12 mouse cellular contexts compared by ENCODE assay signal in genomic region chr11:79523560-79524309, GRCm38 (mm10). TPM values are rescaled to one million over a fixed set of nuclear protein-coding genes. Genes with fewer than 3 reads are reported as not detected.
DNase-seq lines count a peak whose midpoint lies in the region; ATAC-seq and TF ChIP-seq lines count a peak whose summit lies in the region.
"Had no signal": no experiment of that assay in that cellular context is flagged by ENCODE, and none has a peak within 500 bp of the region (broad histone marks: within the 10 kb centered on the region; RNA-seq: fewer than 3 reads in every experiment).

Gene Evi2b, minus strand, starts transcription at chr11:79523762.

- no peak within 1 kb of the TSS for H3K27ac ChIP-seq in kidney, postnatal 0 days
- peak within 1 kb of the TSS; percentile 59 for H3K27ac ChIP-seq in liver, embryonic 15.5 days (replicated peaks)
- peak within 1 kb of the TSS; percentile 70 for H3K27ac ChIP-seq in thymus, adult 2 months (ENCODE audit: control insufficient read depth, insufficient read depth, low read length)
- no peak within 1 kb of the TSS for H3K27ac ChIP-seq in forebrain, embryonic 11.5 days (ENCODE audit: low read depth, low read length)
- H3K27ac ChIP-seq: forebrain, embryonic 10.5 days; limb, embryonic 10.5 days had no signal

- 0 out of 2 replicates have a peak, but pooled peaks have one; percentile 39 for TF ChIP-seq POLR2A in thymus, adult 2 months (IDR thresholded peaks at IDR 0.05; ENCODE audit: control insufficient read depth, extremely low read depth, insufficient read depth, low read length, poor library complexity)

- no peak within 1 kb of the TSS for H3K9ac ChIP-seq in kidney, postnatal 0 days (ENCODE audit: low read depth, low read length)
- H3K9ac ChIP-seq in liver, embryonic 15.5 days = no peak within 1 kb of the TSS
- no peak within 1 kb of the TSS for H3K9ac ChIP-seq in forebrain, embryonic 11.5 days (ENCODE audit: low read length)

- ATAC-seq in kidney, postnatal 0 days (replicated peaks; ENCODE audit: low FRiP score, low read depth) = no peak
- peak; percentile 28 for ATAC-seq in activated CD4-positive, CD25-positive, alpha-beta regulatory T cell, adult 4 months
- no peak for ATAC-seq in liver, embryonic 15.5 days (ENCODE audit: insufficient read depth)
- ATAC-seq in forebrain, embryonic 11.5 days (replicated peaks; ENCODE audit: low FRiP score) = no peak
- ATAC-seq: Patski had no signal

- WGBS in kidney, postnatal 0 days = 37% methylated on average over 10 of the region's 10 CpGs
- WGBS in liver, embryonic 15.5 days (ENCODE audit: insufficient replicate concordance) = 8% methylated on average over 10 of the region's 10 CpGs
- WGBS in thymus, adult 2 months = 2% methylated on average over 10 of the region's 10 CpGs
- WGBS in forebrain, embryonic 11.5 days = 89% methylated on average over 10 of the region's 10 CpGs

- H3K4me2 ChIP-seq in kidney, postnatal 0 days (ENCODE audit: low read length) = no peak within 1 kb of the TSS
- H3K4me2 ChIP-seq in liver, embryonic 15.5 days = peak within 1 kb of the TSS; percentile 46
- H3K4me2 ChIP-seq in forebrain, embryonic 11.5 days (ENCODE audit: low read depth, low read length, severe bottlenecking) = no peak within 1 kb of the TSS

- H3K4me1 ChIP-seq in kidney, postnatal 0 days (replicated peaks; ENCODE audit: insufficient read depth, low read length) = 0 out of 2 replicates have a peak, but pooled peaks cover 4% of the 10 kb centered on the region
- peaks cover 28% of the 10 kb centered on the region for H3K4me1 ChIP-seq in liver, embryonic 15.5 days (replicated peaks)
- peaks cover 30% of the 10 kb centered on the region for H3K4me1 ChIP-seq in thymus, adult 2 months (replicated peaks; ENCODE audit: control insufficient read depth, insufficient read depth, low read length)
- H3K4me1 ChIP-seq in forebrain, embryonic 11.5 days (replicated peaks; ENCODE audit: control insufficient read depth, insufficient read depth, low read length) = no peaks in the 10 kb centered on the region
- H3K4me1 ChIP-seq: forebrain, embryonic 10.5 days; limb, embryonic 10.5 days had no signal

- H3K4me3 ChIP-seq in kidney, postnatal 0 days (replicated peaks; ENCODE audit: low read depth, low read length) = no peak within 1 kb of the TSS
- peak within 1 kb of the TSS; percentile 35 for H3K4me3 ChIP-seq in liver, embryonic 15.5 days (replicated peaks)
- H3K4me3 ChIP-seq in thymus, adult 2 months (ENCODE audit: control insufficient read depth, insufficient read depth, low read length) = peak within 1 kb of the TSS; percentile 21
- H3K4me3 ChIP-seq in forebrain, embryonic 11.5 days (ENCODE audit: low read depth, low read length) = no peak within 1 kb of the TSS
- H3K4me3 ChIP-seq: forebrain, embryonic 10.5 days; limb, embryonic 10.5 days had no signal

- H3K36me3 ChIP-seq in kidney, postnatal 0 days (ENCODE audit: insufficient read depth, low read length) = peaks cover 7% of the 10 kb centered on the region; the same call in 1 of the 2 replicates
- no peaks in the 10 kb centered on the region for H3K36me3 ChIP-seq in liver, embryonic 15.5 days (replicated peaks)
- no peaks in the 10 kb centered on the region for H3K36me3 ChIP-seq in thymus, adult 2 months (ENCODE audit: control insufficient read depth, insufficient read depth, low read length)
- H3K36me3 ChIP-seq in forebrain, embryonic 11.5 days (ENCODE audit: control insufficient read depth, insufficient read depth, low read length) = no peaks in the 10 kb centered on the region

- peak; percentile 31 for DNase-seq in kidney, postnatal 0 days (ENCODE audit: low spot score)
- no peak for DNase-seq in kidney, postnatal 4 days
- DNase-seq in thymus, adult 2 months = peak; percentile 63
- DNase-seq in forebrain, embryonic 11.5 days (ENCODE audit: low spot score) = no peak
- no peak for DNase-seq in adrenal gland, postnatal 25 days
- DNase-seq in kidney, adult 8-10 months = no peak
- DNase-seq: cerebellum, adult 9-11 months had no signal

- TF ChIP-seq CTCF in kidney, postnatal 0 days (IDR thresholded peaks at IDR 0.05; ENCODE audit: low read depth) = no peak
- TF ChIP-seq CTCF in thymus, adult 2 months (IDR thresholded peaks at IDR 0.05; ENCODE audit: borderline replicate concordance, control insufficient read depth, extremely low read depth, insufficient read depth, low read length, poor library complexity) = no peak

- no peaks in the 10 kb centered on the region for H3K27me3 ChIP-seq in kidney, postnatal 0 days (ENCODE audit: insufficient read depth, low read length)
- H3K27me3 ChIP-seq in liver, embryonic 15.5 days = no peaks in the 10 kb centered on the region
- no peaks in the 10 kb centered on the region for H3K27me3 ChIP-seq in thymus, adult 2 months (ENCODE audit: control insufficient read depth, insufficient read depth, low read length)
- H3K27me3 ChIP-seq in forebrain, embryonic 11.5 days (ENCODE audit: control insufficient read depth, insufficient read depth, low read length) = no peaks in the 10 kb centered on the region
- H3K27me3 ChIP-seq: Patski had no signal

- H3K9me3 ChIP-seq in kidney, postnatal 0 days (replicated peaks; ENCODE audit: low read length) = no peaks in the 10 kb centered on the region
- H3K9me3 ChIP-seq in liver, embryonic 15.5 days (replicated peaks) = no peaks in the 10 kb centered on the region
- H3K9me3 ChIP-seq in forebrain, embryonic 11.5 days (ENCODE audit: control insufficient read depth, low read length) = no peaks in the 10 kb centered on the region
- H3K9me3 ChIP-seq: forebrain, embryonic 10.5 days; limb, embryonic 10.5 days had no signal

RNA-seq across cellular contexts. Expression of gene Evi2b, which starts in this region (rescaled TPM):
- 0.78 and 0.82 TPM in 2 replicates for polyA plus RNA-seq in kidney, postnatal 0 days (2015; fragmentation: Nextera tagmentation; extraction: Ambion mirVana)
- 10 to 100 TPM; 80.3 to 80.9 TPM for polyA plus RNA-seq in activated CD4-positive, CD25-positive, alpha-beta regulatory T cell, adult 4 months (2017; shearing (Covaris generic))
- polyA plus RNA-seq in liver, embryonic 15.5 days (2015; fragmentation: Nextera tagmentation; extraction: Ambion mirVana) = 4.8 and 5.2 TPM in 2 replicates
- polyA plus RNA-seq in thymus, adult 2 months (2012; rRNA removed) = 77.3 and 95.6 TPM in 2 replicates
- polyA plus RNA-seq in forebrain, embryonic 11.5 days (2014; fragmentation: Nextera tagmentation; extraction: Ambion mirVana) = 0.21 and 0.57 TPM in 2 replicates
- total RNA-seq in adrenal gland, postnatal 25 days (2021) = 1.0 and 1.5 TPM in 2 replicates

Comparison
In these comparisons a context has a peak if more than half of its experiments do, and no peak if none do; other contexts are left out.
1. RNA of gene Evi2b (polyA plus RNA-seq): 77.3 to 95.6 TPM in thymus, adult 2 months and 80.3 to 80.9 TPM in activated CD4-positive, CD25-positive, alpha-beta regulatory T cell, adult 4 months; 4.8 to 5.2 TPM in liver, embryonic 15.5 days, 0.78 to 0.82 TPM in kidney, postnatal 0 days and 0.21 to 0.57 TPM in forebrain, embryonic 11.5 days; every median in the first group is over 10 times any median in the second.
2. Peak in DNase-seq in kidney, postnatal 0 days; RNA of the gene not detected or under 1 TPM.
3. H3K27ac ChIP-seq: peak in liver, embryonic 15.5 days (single experiment) and thymus, adult 2 months (single experiment); none in kidney, postnatal 0 days (single experiment) and forebrain, embryonic 11.5 days (single experiment).
4. H3K4me3 ChIP-seq: peak in liver, embryonic 15.5 days (single experiment) and thymus, adult 2 months (single experiment); none in kidney, postnatal 0 days (single experiment) and forebrain, embryonic 11.5 days (single experiment).